Mouse (Mus musculus) lung, postnatal 25 days (tissue): ENCODE measurements around the gene Smarca2.

ENCODE experiments used
- DNase-seq: peaks from one replicate; pipeline ENCODE4 v3.0.0; 2022; ENCODE audit warnings: low spot score

Gene Smarca2

DNA sequence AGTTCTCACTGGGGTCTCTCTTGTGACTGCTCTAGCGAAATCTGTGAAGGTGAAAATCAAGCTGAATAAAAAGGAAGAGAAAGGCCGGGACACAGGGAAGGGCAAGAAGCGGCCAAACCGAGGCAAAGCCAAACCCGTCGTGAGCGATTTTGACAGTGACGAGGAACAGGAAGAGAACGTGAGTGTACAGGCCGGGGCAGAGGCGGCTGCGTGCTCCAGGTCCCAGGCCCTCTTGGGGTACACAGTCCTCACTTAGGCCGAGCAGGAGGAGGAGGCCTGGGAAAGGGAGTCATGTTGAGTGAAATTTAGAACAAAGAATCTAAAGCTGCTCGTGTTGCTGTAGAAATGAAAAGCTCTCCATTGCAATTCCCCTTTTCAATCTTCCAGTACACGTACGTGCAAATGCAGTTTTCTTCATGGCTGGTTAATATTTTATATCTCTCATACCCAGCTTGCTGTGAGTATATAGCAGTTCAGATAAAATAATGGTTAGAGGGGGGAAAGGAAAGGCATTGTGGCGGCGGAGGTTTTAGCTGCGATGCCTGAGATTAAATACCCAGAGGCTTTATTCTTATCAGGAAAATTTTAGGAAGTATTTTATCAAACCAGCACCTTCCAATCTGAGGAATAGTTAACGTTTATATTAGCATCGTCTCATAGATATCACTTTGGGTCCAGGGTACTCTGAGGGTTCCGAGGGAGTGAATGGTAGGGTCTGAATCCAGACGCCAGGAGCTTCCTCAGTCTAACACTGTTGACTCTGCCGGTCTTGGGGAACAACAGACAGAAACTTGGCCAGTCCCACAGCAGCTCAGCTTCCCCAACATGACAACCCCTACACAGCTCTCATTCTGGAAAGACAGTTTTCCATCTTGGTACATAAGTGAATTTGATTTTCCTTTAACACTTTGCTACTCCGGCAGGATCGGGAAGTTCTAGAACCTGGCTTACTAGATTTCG, 171.5 kb downstream of the Smarca2 start:
- no peak for DNase-seq

DNA sequence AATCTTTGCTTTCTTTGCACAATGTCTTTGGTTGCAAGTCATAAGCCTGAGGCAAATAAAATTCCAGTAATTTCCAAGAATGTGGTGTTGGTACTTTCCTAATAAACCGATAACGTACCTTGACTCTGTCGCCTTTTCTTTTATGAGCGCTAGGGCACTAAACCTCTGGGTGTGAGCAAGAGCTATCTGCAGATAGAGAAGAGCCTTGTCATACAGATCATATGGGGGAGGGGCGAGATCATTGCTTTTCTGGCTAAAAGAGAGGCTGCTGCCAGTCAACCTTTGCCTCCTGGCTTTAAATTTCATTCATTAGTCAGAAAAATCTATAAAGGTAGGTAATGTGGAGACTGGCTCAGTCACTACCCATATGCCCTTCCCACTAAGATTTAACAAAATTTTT, 173.3 kb downstream of the Smarca2 start:
- DNase-seq, result no peak

GRCm38 (mm10) chr19:26781209-26781608, 176.4 kb downstream of the Smarca2 start:
- DNase-seq, result no peak

DNA sequence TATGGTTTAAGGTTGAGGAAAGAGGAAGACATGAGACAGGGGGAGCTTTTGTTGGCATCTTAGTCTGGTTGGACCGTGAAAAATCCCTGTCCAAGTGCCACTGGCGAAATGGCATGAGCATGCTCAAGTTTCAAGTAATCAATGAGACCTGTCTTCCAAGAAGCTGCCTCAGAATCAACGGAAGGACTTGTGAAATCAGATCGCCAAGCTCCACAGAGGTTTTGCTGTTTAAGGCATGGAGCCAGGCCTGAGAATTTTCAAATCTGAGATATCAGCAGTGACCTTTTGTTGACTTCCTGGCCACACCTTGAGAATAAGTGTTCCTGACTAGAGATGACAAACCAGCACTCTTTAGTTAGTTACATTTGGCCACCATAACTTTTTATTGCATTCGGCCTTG, 183.6 kb downstream of the Smarca2 start:
- DNase-seq, result no peak

- no peak for DNase-seq
Observed at GRCm38 (mm10) chr19:26790386-26791346, 185.8 kb downstream of the Smarca2 start.

GRCm38 (mm10) chr19:26794315-26794714, 189.5 kb downstream of the Smarca2 start:
- DNase-seq, result no peak

DNA sequence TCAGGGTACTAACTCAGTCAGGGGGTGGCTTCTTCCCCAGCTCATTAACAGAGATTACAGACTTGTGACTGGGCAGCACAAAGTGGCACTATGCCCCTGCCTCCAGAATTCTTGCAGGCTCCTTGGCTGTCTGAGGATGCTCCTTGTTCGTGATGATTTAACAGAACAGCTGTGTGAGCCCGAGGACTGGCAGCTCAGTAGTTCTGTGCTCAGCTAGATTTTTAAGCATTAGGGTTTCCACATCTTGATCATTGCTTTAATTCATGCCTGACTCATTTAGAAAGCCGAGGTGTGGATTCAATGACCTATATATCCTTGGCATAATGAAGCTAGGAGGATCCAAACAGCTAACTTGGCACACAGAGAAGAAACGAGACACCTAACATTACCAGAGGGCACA, 191.2 kb downstream of the Smarca2 start:
- DNase-seq, result no peak

- DNase-seq, result no peak
Observed at GRCm38 (mm10) chr19:26804401-26804800, 199.6 kb downstream of the Smarca2 start.

DNA sequence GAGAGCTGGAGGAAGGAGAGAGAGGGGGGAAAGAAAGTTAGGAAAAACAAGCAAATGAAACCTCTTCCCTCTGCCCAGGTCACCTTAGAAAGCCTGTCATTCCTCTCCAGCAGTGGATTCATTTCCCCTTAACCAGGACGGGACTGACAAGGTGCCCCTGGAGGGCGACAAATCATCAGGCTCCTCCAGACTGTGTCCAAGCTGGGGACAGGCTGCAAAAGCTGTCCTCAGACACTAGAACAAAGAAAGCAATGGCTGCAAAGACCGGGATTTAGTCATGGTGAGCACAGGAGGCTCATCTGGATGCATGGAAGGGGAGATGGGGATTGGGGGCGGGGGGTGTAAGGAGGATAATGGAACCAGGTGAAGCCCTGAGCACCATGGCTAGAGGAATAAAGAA, 209.8 kb downstream of the Smarca2 start:
- no peak for DNase-seq

DNA sequence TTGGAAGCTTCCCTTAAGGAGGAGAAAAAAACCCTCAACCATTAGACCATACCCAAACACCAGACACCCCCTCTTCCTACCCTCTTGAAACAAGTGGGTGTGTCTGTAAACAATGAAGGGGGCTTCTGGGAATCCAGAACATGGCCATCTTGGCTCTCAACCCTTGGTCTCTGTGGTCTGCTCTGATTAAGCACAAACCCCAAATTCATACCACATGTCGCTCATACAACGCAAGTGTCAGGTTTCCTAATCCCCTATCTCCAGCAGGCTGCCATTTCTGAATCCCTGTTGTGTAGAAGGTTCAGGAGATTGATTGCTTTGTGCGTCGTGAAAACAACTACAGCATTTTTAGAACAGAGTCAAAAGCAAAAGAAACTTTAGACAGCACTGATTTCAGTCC, 213.1 kb downstream of the Smarca2 start:
- DNase-seq, result no peak
